In genomic region chr6:51208660-51209396, GRCm38 (mm10) we compare ENCODE assay signal across 9 mouse cellular contexts.
DNase-seq lines count a peak whose midpoint lies in the region; ATAC-seq and TF ChIP-seq lines count a peak whose summit lies in the region.
"Had no signal": no experiment of that assay in that cellular context is flagged by ENCODE, and none has a peak within 500 bp of the region (broad histone marks: within the 10 kb centered on the region; RNA-seq: fewer than 3 reads in every experiment).

No protein-coding gene starts in this region.

- 1% methylated on average over 6 of the region's 6 CpGs for WGBS in forebrain, embryonic 11.5 days
- WGBS in midbrain, embryonic 12.5 days = 1% methylated on average over 6 of the region's 6 CpGs
- 3% methylated on average over 6 of the region's 6 CpGs for WGBS in thymus, adult 2 months

- no peak overlapping the region for H3K27ac ChIP-seq in forebrain, embryonic 11.5 days (ENCODE audit: low read depth, low read length)
- H3K27ac ChIP-seq in left cerebral cortex, adult 2 months = no peak overlapping the region
- H3K27ac ChIP-seq in midbrain, embryonic 12.5 days (replicated peaks) = no peak overlapping the region
- H3K27ac ChIP-seq in thymus, adult 2 months (ENCODE audit: control insufficient read depth, insufficient read depth, low read length) = no peak overlapping the region
- H3K27ac ChIP-seq: embryonic facial prominence, embryonic 15.5 days had no signal

- H3K27me3 ChIP-seq in forebrain, embryonic 11.5 days (ENCODE audit: control insufficient read depth, insufficient read depth, low read length) = peaks cover 15% of the 10 kb centered on the region
- peaks cover 27% of the 10 kb centered on the region for H3K27me3 ChIP-seq in midbrain, embryonic 12.5 days
- peaks cover 3% of the 10 kb centered on the region; the same call in 1 of the 2 replicates for H3K27me3 ChIP-seq in thymus, adult 2 months (ENCODE audit: control insufficient read depth, insufficient read depth, low read length)

- peak; percentile 83 for TF ChIP-seq CTCF in left cerebral cortex, adult 2 months (IDR thresholded peaks at IDR 0.05)
- no peak for TF ChIP-seq CTCF in thymus, adult 2 months (IDR thresholded peaks at IDR 0.05; ENCODE audit: borderline replicate concordance, control insufficient read depth, extremely low read depth, insufficient read depth, low read length, poor library complexity)

- no peak for TF ChIP-seq POLR2A in thymus, adult 2 months (IDR thresholded peaks at IDR 0.05; ENCODE audit: control insufficient read depth, extremely low read depth, insufficient read depth, low read length, poor library complexity)

- H3K9me3 ChIP-seq in forebrain, embryonic 11.5 days (ENCODE audit: control insufficient read depth, low read length) = no peaks in the 10 kb centered on the region
- no peaks in the 10 kb centered on the region for H3K9me3 ChIP-seq in midbrain, embryonic 12.5 days
- H3K9me3 ChIP-seq: embryonic facial prominence, embryonic 15.5 days had no signal

- H3K4me1 ChIP-seq in forebrain, embryonic 11.5 days (replicated peaks; ENCODE audit: control insufficient read depth, insufficient read depth, low read length) = peaks cover 8% of the 10 kb centered on the region
- peaks cover 15% of the 10 kb centered on the region for H3K4me1 ChIP-seq in midbrain, embryonic 12.5 days
- H3K4me1 ChIP-seq in thymus, adult 2 months (replicated peaks; ENCODE audit: control insufficient read depth, insufficient read depth, low read length) = peaks cover 5% of the 10 kb centered on the region

- H3K9ac ChIP-seq in forebrain, embryonic 11.5 days (ENCODE audit: low read length) = no peak overlapping the region
- H3K9ac ChIP-seq in midbrain, embryonic 12.5 days (replicated peaks) = no peak overlapping the region
- H3K9ac ChIP-seq: embryonic facial prominence, embryonic 15.5 days had no signal

- no peak overlapping the region for H3K4me2 ChIP-seq in forebrain, embryonic 11.5 days (ENCODE audit: low read depth, low read length, severe bottlenecking)
- no peak overlapping the region for H3K4me2 ChIP-seq in midbrain, embryonic 12.5 days (replicated peaks)

- no peak overlapping the region for H3K4me3 ChIP-seq in forebrain, embryonic 11.5 days (ENCODE audit: low read depth, low read length)
- H3K4me3 ChIP-seq in left cerebral cortex, adult 2 months = no peak overlapping the region
- no peak overlapping the region for H3K4me3 ChIP-seq in midbrain, embryonic 12.5 days
- H3K4me3 ChIP-seq in thymus, adult 2 months (ENCODE audit: control insufficient read depth, insufficient read depth, low read length) = no peak overlapping the region
- H3K4me3 ChIP-seq: embryonic facial prominence, embryonic 15.5 days had no signal

- peak; percentile 73; the same call in 1 of the 2 replicates for ATAC-seq in forebrain, embryonic 11.5 days (replicated peaks; ENCODE audit: low FRiP score)
- peak; percentile 76; the same call in 1 of the 2 replicates for ATAC-seq in midbrain, embryonic 12.5 days (ENCODE audit: low FRiP score, low read depth)

- peak; percentile 48 for DNase-seq in ovary, postnatal 14 days (ENCODE audit: low spot score)
- no peak for DNase-seq in ovary, postnatal 36 days (ENCODE audit: low spot score)
- DNase-seq in brain, adult 2 months (ENCODE audit: low read depth, low spot score) = peak; percentile 86
- DNase-seq in forebrain, embryonic 11.5 days (ENCODE audit: low spot score) = peak; percentile 71
- DNase-seq in hindlimb bud, embryonic 11.5 days (ENCODE audit: extremely low spot score, low read depth, low spot score) = peak; percentile 97
- DNase-seq in left cerebral cortex, adult 2 months (ENCODE audit: extremely low spot score in 1 of 2, low spot score in 2 of 2) = peak; percentile 45 to 51
- peak; percentile 61 for DNase-seq in thymus, adult 2 months

- intact Hi-C loops in left cerebral cortex, adult 2 months (cut with DNase I) = loop anchor here (1.0 to 2.0 kb wide), 3 partner anchors 153 to 650 kb away; no protein-coding TSS in a partner anchor

- H3K36me3 ChIP-seq in forebrain, embryonic 11.5 days (ENCODE audit: control insufficient read depth, insufficient read depth, low read length) = no peaks in the 10 kb centered on the region
- no peaks in the 10 kb centered on the region for H3K36me3 ChIP-seq in midbrain, embryonic 12.5 days
- no peaks in the 10 kb centered on the region for H3K36me3 ChIP-seq in thymus, adult 2 months (ENCODE audit: control insufficient read depth, insufficient read depth, low read length)
- H3K36me3 ChIP-seq: embryonic facial prominence, embryonic 15.5 days had no signal
